Mouse (Mus musculus) layer of hippocampus, postnatal 10 days (tissue): ENCODE data around the gene Gpr176. TPM values are rescaled to one million over a fixed set of nuclear protein-coding genes. Genes with fewer than 3 reads are reported as not detected.

Source experiments
- DNase-seq, 2 experiments: peaks; one replicate each; pipeline ENCODE4 v3.0.0; 2021; ENCODE audit warnings: low spot score in 2 of 2
- long read RNA-seq: library from polyadenylated mRNA; stranded (forward); transcript quantifications from one replicate; pipeline ENCODE4 v2.0.0, GENCODE M21; 2023
- total RNA-seq, 2 experiments: library from RNA; stranded (reverse); gene quantifications; 2 replicates each; pipeline ENCODE4 v1.2.3; 2021

Gene Gpr176
- 10 to 100 TPM; 16.6 to 18.4 TPM for total RNA-seq
- long read RNA-seq, partial matches to known transcripts, result 4 of 10 reads
- long read RNA-seq, other reads (novel, unspliced or antisense), result 2 of 10 reads

GRCm38 (mm10) chr2:118372901-118373571 is at the start of gene Gpr176:
Gene Gpr176 (minus strand): TSS chr2:118373419.
- peak; percentile 56 to 69 for DNase-seq

GRCm38 (mm10) chr2:118422385-118422784 is 49.2 kb upstream of the Gpr176 start:
- no peak for DNase-seq

GRCm38 (mm10) chr2:118421951-118422350 is 48.7 kb upstream of the Gpr176 start:
- DNase-seq, result no peak

- DNase-seq, result no peak
These were observed 44.9 kb upstream of the Gpr176 start for GRCm38 (mm10) chr2:118418076-118418475.

GRCm38 (mm10) chr2:118415601-118416355 is 42.6 kb upstream of the Gpr176 start:
- no peak for DNase-seq

- no peak for DNase-seq
These were observed 39.6 kb upstream of the Gpr176 start for GRCm38 (mm10) chr2:118412821-118413220.

GRCm38 (mm10) chr2:118408336-118408895 is 35.2 kb upstream of the Gpr176 start:
- DNase-seq, result no peak

- DNase-seq, result no peak
These were observed 33.6 kb upstream of the Gpr176 start for GRCm38 (mm10) chr2:118406811-118407210.

GRCm38 (mm10) chr2:118405568-118405967 is 32.3 kb upstream of the Gpr176 start:
- no peak for DNase-seq

- DNase-seq, result no peak
These were observed 31.1 kb upstream of the Gpr176 start for GRCm38 (mm10) chr2:118404336-118404735.

GRCm38 (mm10) chr2:118401834-118402727 is 28.9 kb upstream of the Gpr176 start:
- no peak for DNase-seq

GRCm38 (mm10) chr2:118399751-118400150 is 26.5 kb upstream of the Gpr176 start:
- DNase-seq, result no peak

- no peak for DNase-seq
These were observed 18.0 kb upstream of the Gpr176 start for GRCm38 (mm10) chr2:118391201-118391600.

GRCm38 (mm10) chr2:118390072-118390471 is 16.9 kb upstream of the Gpr176 start:
- DNase-seq, result no peak

GRCm38 (mm10) chr2:118389569-118389968 is 16.4 kb upstream of the Gpr176 start:
- DNase-seq, result no peak

- peak; percentile 96 to 97 for DNase-seq
These were observed 15.4 kb upstream of the Gpr176 start, which contains the start of gene Eif2ak4 for GRCm38 (mm10) chr2:118388341-118389335. Gene Eif2ak4 (plus strand): TSS chr2:118388618.

GRCm38 (mm10) chr2:118383387-118383786 is 10.2 kb upstream of the Gpr176 start:
- no peak for DNase-seq

GRCm38 (mm10) chr2:118379756-118380155 is 6.5 kb upstream of the Gpr176 start:
- no peak for DNase-seq

- DNase-seq, result no peak
These were observed 2.7 kb upstream of the Gpr176 start for GRCm38 (mm10) chr2:118375931-118376330.

GRCm38 (mm10) chr2:118375522-118375921 is 2.3 kb upstream of the Gpr176 start:
- no peak for DNase-seq
